Mouse (Mus musculus): Measurements from ENCODE around the gene Rgs16. TPM values are rescaled to one million over a fixed set of nuclear protein-coding genes. Genes with fewer than 3 reads are reported as not detected.

Gene Rgs16
- polyA plus RNA-seq, 1 experiment from 2014 or later, result 3.7 TPM

- Histone ChIP-seq H3K27me3 (ENCODE audit: control insufficient read depth, insufficient read depth, low read depth, low read length) (no peaks in the 10 kb centered on the region), H3K9me3 (replicated peaks; ENCODE audit: control insufficient read depth, low read length) (no peaks in the 10 kb centered on the region), H3K4me2 (ENCODE audit: low read depth, low read length) (no peak overlapping the region), H3K4me1 (ENCODE audit: control insufficient read depth, low read depth, low read length) (no peaks in the 10 kb centered on the region), H3K27ac (ENCODE audit: low read length) (no peak overlapping the region), H3K9ac (ENCODE audit: low read depth, low read length) (no peak overlapping the region), H3K36me3 (ENCODE audit: control insufficient read depth, insufficient read depth) (no peaks in the 10 kb centered on the region), H3K4me3 (ENCODE audit: low read depth, low read length) (no peak overlapping the region)
- WGBS (ENCODE audit: insufficient replicate concordance), result 74% methylated on average over 7 of the region's 7 CpGs
- no peak for ATAC-seq (ENCODE audit: low read depth)
These were observed 36.1 kb downstream of the Rgs16 start for GRCm38 (mm10) chr1:153776257-153776656.

GRCm38 (mm10) chr1:153778205-153778604 is 38.1 kb downstream of the Rgs16 start:
- no peaks in the 10 kb centered on the region for H3K4me1 ChIP-seq (ENCODE audit: control insufficient read depth, low read depth, low read length)
- H3K27ac ChIP-seq (ENCODE audit: low read length), result no peak overlapping the region
- no peaks in the 10 kb centered on the region for H3K9me3 ChIP-seq (replicated peaks; ENCODE audit: control insufficient read depth, low read length)
- WGBS (ENCODE audit: insufficient replicate concordance), result 81% methylated on average over 10 of the region's 10 CpGs
- H3K4me2 ChIP-seq (ENCODE audit: low read depth, low read length), result no peak overlapping the region
- no peaks in the 10 kb centered on the region for H3K36me3 ChIP-seq (ENCODE audit: control insufficient read depth, insufficient read depth)
- no peak overlapping the region for H3K4me3 ChIP-seq (ENCODE audit: low read depth, low read length)
- no peak overlapping the region for H3K9ac ChIP-seq (ENCODE audit: low read depth, low read length)
- H3K27me3 ChIP-seq (ENCODE audit: control insufficient read depth, insufficient read depth, low read depth, low read length), result no peaks in the 10 kb centered on the region
- ATAC-seq (ENCODE audit: low read depth), result no peak

GRCm38 (mm10) chr1:153783339-153783738 is 43.2 kb downstream of the Rgs16 start:
- H3K27ac ChIP-seq (ENCODE audit: low read length), result no peak overlapping the region
- H3K9ac ChIP-seq (ENCODE audit: low read depth, low read length), result no peak overlapping the region
- no peak for ATAC-seq (ENCODE audit: low read depth)
- no peak overlapping the region for H3K4me3 ChIP-seq (ENCODE audit: low read depth, low read length)
- no peaks in the 10 kb centered on the region for H3K4me1 ChIP-seq (ENCODE audit: control insufficient read depth, low read depth, low read length)
- no peaks in the 10 kb centered on the region for H3K36me3 ChIP-seq (ENCODE audit: control insufficient read depth, insufficient read depth)
- no peaks in the 10 kb centered on the region for H3K9me3 ChIP-seq (replicated peaks; ENCODE audit: control insufficient read depth, low read length)
- no peak overlapping the region for H3K4me2 ChIP-seq (ENCODE audit: low read depth, low read length)
- 40% methylated on average over 1 of the region's 1 CpGs for WGBS (ENCODE audit: insufficient replicate concordance)
- no peaks in the 10 kb centered on the region for H3K27me3 ChIP-seq (ENCODE audit: control insufficient read depth, insufficient read depth, low read depth, low read length)

- Histone ChIP-seq H3K27me3 (ENCODE audit: control insufficient read depth, insufficient read depth, low read depth, low read length) (no peaks in the 10 kb centered on the region), H3K4me2 (ENCODE audit: low read depth, low read length) (no peak overlapping the region), H3K27ac (ENCODE audit: low read length) (no peak overlapping the region), H3K36me3 (ENCODE audit: control insufficient read depth, insufficient read depth) (no peaks in the 10 kb centered on the region), H3K9me3 (replicated peaks; ENCODE audit: control insufficient read depth, low read length) (no peaks in the 10 kb centered on the region), H3K4me3 (ENCODE audit: low read depth, low read length) (no peak overlapping the region), H3K4me1 (ENCODE audit: control insufficient read depth, low read depth, low read length) (no peaks in the 10 kb centered on the region), H3K9ac (ENCODE audit: low read depth, low read length) (no peak overlapping the region)
- no peak for ATAC-seq (ENCODE audit: low read depth)
- 14% methylated on average over 4 of the region's 4 CpGs for WGBS (ENCODE audit: insufficient replicate concordance)
These were observed 45.5 kb downstream of the Rgs16 start for GRCm38 (mm10) chr1:153785608-153786007.

- H3K9ac ChIP-seq (ENCODE audit: low read depth, low read length), result no peak overlapping the region
- 17% methylated on average over 2 of the region's 2 CpGs for WGBS (ENCODE audit: insufficient replicate concordance)
- H3K9me3 ChIP-seq (replicated peaks; ENCODE audit: control insufficient read depth, low read length), result no peaks in the 10 kb centered on the region
- no peak for ATAC-seq (ENCODE audit: low read depth)
- no peak overlapping the region for H3K4me2 ChIP-seq (ENCODE audit: low read depth, low read length)
- no peaks in the 10 kb centered on the region for H3K4me1 ChIP-seq (ENCODE audit: control insufficient read depth, low read depth, low read length)
- no peaks in the 10 kb centered on the region for H3K36me3 ChIP-seq (ENCODE audit: control insufficient read depth, insufficient read depth)
- no peak overlapping the region for H3K27ac ChIP-seq (ENCODE audit: low read length)
- H3K27me3 ChIP-seq (ENCODE audit: control insufficient read depth, insufficient read depth, low read depth, low read length), result no peaks in the 10 kb centered on the region
- no peak overlapping the region for H3K4me3 ChIP-seq (ENCODE audit: low read depth, low read length)
These were observed 50.6 kb downstream of the Rgs16 start for GRCm38 (mm10) chr1:153790708-153791107.

GRCm38 (mm10) chr1:153794241-153794640 is 54.1 kb downstream of the Rgs16 start:
- no peak for ATAC-seq (ENCODE audit: low read depth)
- Histone ChIP-seq H3K4me1 (ENCODE audit: control insufficient read depth, low read depth, low read length) (no peaks in the 10 kb centered on the region), H3K9me3 (replicated peaks; ENCODE audit: control insufficient read depth, low read length) (no peaks in the 10 kb centered on the region), H3K4me2 (ENCODE audit: low read depth, low read length) (no peak overlapping the region), H3K9ac (ENCODE audit: low read depth, low read length) (no peak overlapping the region), H3K4me3 (ENCODE audit: low read depth, low read length) (no peak overlapping the region), H3K27me3 (ENCODE audit: control insufficient read depth, insufficient read depth, low read depth, low read length) (no peaks in the 10 kb centered on the region), H3K27ac (ENCODE audit: low read length) (no peak overlapping the region), H3K36me3 (ENCODE audit: control insufficient read depth, insufficient read depth) (no peaks in the 10 kb centered on the region)
- WGBS (ENCODE audit: insufficient replicate concordance), result 59% methylated on average over 3 of the region's 3 CpGs

Other genes with a start within 250 kb of the Rgs16 start
- 6.5 and 7.0 TPM in 2 replicates for gene Npl, start 190.3 kb upstream of the Rgs16 start, polyA plus RNA-seq (2015; fragmentation: Nextera tagmentation; extraction: Ambion mirVana)
- not detected in 2 replicates for gene Rgs8, start 87.3 kb upstream of the Rgs16 start, polyA plus RNA-seq (2015; fragmentation: Nextera tagmentation; extraction: Ambion mirVana)
- gene Rnasel, start 9.1 kb downstream of the Rgs16 start, polyA plus RNA-seq (2015; fragmentation: Nextera tagmentation; extraction: Ambion mirVana), result 28.9 and 29.1 TPM in 2 replicates
- gene Rgsl1, start 103.8 kb downstream of the Rgs16 start, polyA plus RNA-seq (2015; fragmentation: Nextera tagmentation; extraction: Ambion mirVana), result 0.04 TPM in 1 of 2 replicates, not detected in the other
- 0.08 and 0.09 TPM in 2 replicates for gene Teddm1b, start 134.0 kb downstream of the Rgs16 start, polyA plus RNA-seq (2015; fragmentation: Nextera tagmentation; extraction: Ambion mirVana)
- 0.06 TPM in 1 of 2 replicates, not detected in the other for gene Teddm1a, start 151.4 kb downstream of the Rgs16 start, polyA plus RNA-seq (2015; fragmentation: Nextera tagmentation; extraction: Ambion mirVana)
- 143 and 144 TPM in 2 replicates for gene Glul, start 159.6 kb downstream of the Rgs16 start, polyA plus RNA-seq (2015; fragmentation: Nextera tagmentation; extraction: Ambion mirVana)
- gene Teddm2, start 159.9 kb downstream of the Rgs16 start, polyA plus RNA-seq (2015; fragmentation: Nextera tagmentation; extraction: Ambion mirVana), result 0.40 and 0.58 TPM in 2 replicates